Mouse (Mus musculus) fat pad, adult 2 months (tissue): ENCODE data around the gene Klhl30.

ENCODE experiments used
- DNase-seq: peaks from one replicate; pipeline ENCODE4 v3.0.0-alpha.2; 2011; ENCODE audit warnings: low read depth, low spot score; ENCODE audit errors: extremely low read depth

The Klhl30 gene

GRCm38 (mm10) chr1:91350841-91351240 lies at the start of gene Klhl30:
Gene Klhl30, plus strand, starts transcription at chr1:91351016.
- no peak for DNase-seq

- no peak for DNase-seq
These were observed 49.5 kb upstream of the Klhl30 start for GRCm38 (mm10) chr1:91301206-91301920.

- DNase-seq: no peak
These were observed 48.8 kb upstream of the Klhl30 start for GRCm38 (mm10) chr1:91302021-91302420.

GRCm38 (mm10) chr1:91304621-91305020 lies 46.2 kb upstream of the Klhl30 start:
- no peak for DNase-seq

GRCm38 (mm10) chr1:91309366-91310085 lies 41.3 kb upstream of the Klhl30 start:
- no peak for DNase-seq

GRCm38 (mm10) chr1:91312273-91312672 lies 38.5 kb upstream of the Klhl30 start:
- DNase-seq: no peak

GRCm38 (mm10) chr1:91313251-91313650 lies 37.6 kb upstream of the Klhl30 start:
- DNase-seq: no peak

GRCm38 (mm10) chr1:91317656-91318055 lies 33.2 kb upstream of the Klhl30 start:
- DNase-seq: no peak

- DNase-seq: no peak
These were observed 28.9 kb upstream of the Klhl30 start, which contains the start of gene Espnl for GRCm38 (mm10) chr1:91321760-91322438. Gene Espnl, plus strand, starts transcription at chr1:91322075.

GRCm38 (mm10) chr1:91324646-91325045 lies 26.2 kb upstream of the Klhl30 start:
- DNase-seq: no peak

- DNase-seq: no peak
These were observed 25.3 kb upstream of the Klhl30 start for GRCm38 (mm10) chr1:91325488-91326042.

GRCm38 (mm10) chr1:91332102-91332501 lies 18.7 kb upstream of the Klhl30 start:
- DNase-seq: no peak

- DNase-seq: no peak
These were observed 17.2 kb upstream of the Klhl30 start for GRCm38 (mm10) chr1:91333582-91333981.

- DNase-seq: no peak
These were observed 13.5 kb upstream of the Klhl30 start for GRCm38 (mm10) chr1:91337355-91337754.

- DNase-seq: no peak
These were observed 6.8 kb upstream of the Klhl30 start for GRCm38 (mm10) chr1:91344001-91344400.

GRCm38 (mm10) chr1:91344921-91345685 lies 5.7 kb upstream of the Klhl30 start:
- no peak for DNase-seq

GRCm38 (mm10) chr1:91346892-91347291 lies 3.9 kb upstream of the Klhl30 start:
- no peak for DNase-seq

- no peak for DNase-seq
These were observed 433 bp downstream of the Klhl30 start for GRCm38 (mm10) chr1:91351249-91351648.

- DNase-seq: no peak
These were observed 1.5 kb downstream of the Klhl30 start for GRCm38 (mm10) chr1:91352277-91352676.

- no peak for DNase-seq
These were observed 5.3 kb downstream of the Klhl30 start for GRCm38 (mm10) chr1:91356105-91356504.

- no peak for DNase-seq
These were observed 11.3 kb downstream of the Klhl30 start for GRCm38 (mm10) chr1:91362113-91362512.
